Mouse (Mus musculus): Measurements from ENCODE around the gene Esyt1. TPM values are rescaled to one million over a fixed set of nuclear protein-coding genes. Genes with fewer than 3 reads are reported as not detected.

Gene Esyt1
- polyA plus RNA-seq (2012; fragmentation: generic; extraction: Trizol), result 166 TPM

DNA sequence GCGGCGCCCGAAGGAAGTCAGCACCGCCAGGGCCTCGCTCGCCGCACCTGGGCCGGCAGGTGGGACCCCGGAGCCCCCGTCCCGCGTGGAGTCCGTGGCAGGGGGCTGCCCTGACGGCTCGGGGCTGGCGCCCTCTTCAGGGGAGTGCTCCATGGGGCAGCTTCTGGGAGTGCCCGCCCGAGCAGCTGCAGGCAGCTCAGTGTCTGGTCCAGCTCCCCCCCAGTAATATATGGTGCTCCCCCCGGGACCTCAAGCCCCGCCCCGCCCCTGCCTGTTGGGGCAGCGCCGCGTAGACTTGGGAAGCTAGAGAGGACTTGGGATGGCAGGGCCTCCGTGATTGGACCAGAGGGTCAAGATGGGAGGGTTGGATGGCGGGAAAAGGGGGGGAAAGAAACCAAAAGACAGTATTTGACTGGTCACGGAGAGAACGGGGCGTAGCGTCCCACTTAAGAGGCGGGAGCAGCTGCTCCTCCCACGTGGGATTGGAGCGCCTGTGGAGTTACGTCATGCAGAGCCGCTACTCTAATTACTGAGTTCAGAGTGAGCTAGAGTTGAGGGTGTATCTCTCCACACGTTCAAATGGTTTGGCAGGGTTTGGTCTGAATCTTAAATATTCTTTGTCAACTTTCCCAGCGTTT lies at the start of gene Esyt1:
Gene Esyt1, minus strand, starts transcription at position 201 of the 638 bp plus-strand sequence.
- Histone ChIP-seq H3K4me3 (peak within 1 kb of the TSS; percentile 99), H3ac (ENCODE audit: control insufficient read depth, insufficient read length) (peak within 1 kb of the TSS; percentile 47), H3K36me3 (ENCODE audit: control insufficient read depth, insufficient read depth) (peaks cover 20% of the 10 kb centered on the region), H3K4me2 (ENCODE audit: low read depth) (peak within 1 kb of the TSS; percentile 95), H3K79me2 (ENCODE audit: control insufficient read depth, insufficient read depth) (peaks cover 25% of the 10 kb centered on the region), H3K27me3 (ENCODE audit: control insufficient read depth, insufficient read depth, insufficient read length) (no peaks in the 10 kb centered on the region)
- TF ChIP-seq TCF3 (IDR thresholded peaks at IDR 0.05; ENCODE audit: insufficient read length, low read depth), result peak; percentile 22
- TF ChIP-seq REST (IDR thresholded peaks at IDR 0.05; ENCODE audit: insufficient read depth, insufficient read length), result no peak
- no peak for TF ChIP-seq TCF12 (IDR thresholded peaks at IDR 0.05; ENCODE audit: insufficient read depth, poor library complexity, severe bottlenecking)
- TF ChIP-seq MYOG (IDR thresholded peaks at IDR 0.05; ENCODE audit: control insufficient read depth in 1 of 3, insufficient read depth in 1 of 3, insufficient read length in 2 of 3, low read depth in 2 of 3), result peak; percentile 8 to 80 (median 78)
- TF ChIP-seq E2F4 (IDR thresholded peaks at IDR 0.05; ENCODE audit: insufficient read depth), result no peak
- peak; percentile 83 for TF ChIP-seq POLR2A (IDR thresholded peaks at IDR 0.05; ENCODE audit: insufficient read length, low read depth)
- TF ChIP-seq USF1 (IDR thresholded peaks at IDR 0.05; ENCODE audit: low read depth), result peak; percentile 50
- TF ChIP-seq MYOD1 (IDR thresholded peaks at IDR 0.05; ENCODE audit: control insufficient read depth in 1 of 3, insufficient read length in 2 of 3, low read depth in 2 of 3), result peak; percentile 75 to 91 (median 91)
- TF ChIP-seq CEBPB (IDR thresholded peaks at IDR 0.05; ENCODE audit: insufficient read depth, poor library complexity, severe bottlenecking), result peak; percentile 47; the same call in 1 of the 2 replicates
- peak; percentile 23 for TF ChIP-seq MAX (IDR thresholded peaks at IDR 0.05; ENCODE audit: low read depth)
- TF ChIP-seq POLR2AphosphoS2 (IDR thresholded peaks at IDR 0.05; ENCODE audit: insufficient read length, low read depth), result peak; percentile 94
- TF ChIP-seq SRF (IDR thresholded peaks at IDR 0.05; ENCODE audit: control insufficient read depth, insufficient read length, low read depth), result no peak

DNA sequence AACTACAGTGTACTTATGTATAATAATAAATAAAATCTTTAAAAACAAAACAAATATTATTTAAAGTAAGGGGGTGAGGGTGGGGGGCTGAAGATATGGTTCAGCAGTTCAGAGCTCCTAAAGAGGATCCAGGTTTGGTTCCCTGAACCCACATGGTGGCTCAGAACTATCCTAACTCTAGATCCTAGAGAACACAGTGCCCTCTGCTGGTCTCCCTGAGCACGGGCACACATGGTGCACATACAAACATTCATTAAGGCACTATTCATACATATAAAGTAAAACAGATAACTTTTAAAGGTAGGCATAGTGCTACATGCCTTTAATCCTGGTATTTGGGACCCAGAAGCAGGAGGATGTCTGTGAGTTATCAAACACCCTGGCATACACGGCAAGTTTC lies 49.4 kb upstream of the Esyt1 start:
- no peak overlapping the region for H3ac ChIP-seq (ENCODE audit: control insufficient read depth, insufficient read length)
- no peaks in the 10 kb centered on the region for H3K27me3 ChIP-seq (ENCODE audit: control insufficient read depth, insufficient read depth, insufficient read length)
- TF ChIP-seq REST (IDR thresholded peaks at IDR 0.05; ENCODE audit: insufficient read depth, insufficient read length), result no peak
- TF ChIP-seq E2F4 (IDR thresholded peaks at IDR 0.05; ENCODE audit: insufficient read depth), result no peak
- no peak for TF ChIP-seq TCF3 (IDR thresholded peaks at IDR 0.05; ENCODE audit: insufficient read length, low read depth)
- TF ChIP-seq USF1 (IDR thresholded peaks at IDR 0.05; ENCODE audit: low read depth), result no peak
- no peak overlapping the region for H3K4me2 ChIP-seq (ENCODE audit: low read depth)
- no peak overlapping the region for H3K4me3 ChIP-seq
- no peaks in the 10 kb centered on the region for H3K79me2 ChIP-seq (ENCODE audit: control insufficient read depth, insufficient read depth)
- H3K36me3 ChIP-seq (ENCODE audit: control insufficient read depth, insufficient read depth), result peaks cover 33% of the 10 kb centered on the region

DNA sequence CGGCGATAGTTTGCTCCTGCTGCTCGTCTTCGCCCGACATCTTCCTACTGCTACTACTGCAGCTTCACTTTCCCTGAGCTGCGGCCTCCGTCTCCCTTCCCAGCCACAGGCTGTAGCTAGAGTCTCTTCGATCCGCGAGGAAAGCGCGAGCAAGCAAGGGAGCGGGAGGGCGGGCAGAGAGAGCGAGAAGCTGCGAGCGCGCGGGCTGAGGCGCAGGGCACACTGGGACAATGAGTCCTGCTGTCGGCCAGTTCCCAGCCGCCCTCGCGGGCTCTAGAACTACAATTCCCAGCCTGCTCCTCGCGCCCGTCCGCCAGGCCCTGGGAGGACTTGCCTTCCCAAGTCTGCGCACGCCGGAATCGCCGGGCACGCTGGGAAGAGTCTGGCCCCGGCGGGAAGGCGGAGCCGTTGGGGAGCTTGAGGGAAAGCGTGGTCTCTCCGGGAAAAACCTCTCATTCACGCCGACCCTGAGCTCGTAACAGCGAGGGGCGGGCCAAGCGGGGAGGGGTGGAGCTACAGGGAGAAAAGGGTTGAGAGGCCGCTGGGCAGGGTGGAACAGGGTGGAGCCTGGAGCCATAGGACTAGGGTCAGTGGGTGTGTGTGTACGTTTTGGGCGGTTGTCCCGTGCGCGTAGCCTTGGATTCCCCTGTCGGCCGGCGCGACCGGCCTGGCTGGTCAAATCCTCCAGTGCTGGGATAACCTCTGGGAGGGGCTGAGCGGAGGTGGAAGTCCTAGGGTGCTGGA lies 40.3 kb upstream of the Esyt1 start, which contains the start of gene Pa2g4:
Gene Pa2g4, minus strand, starts transcription at position 200 of the 744 bp plus-strand sequence.
- H3K36me3 ChIP-seq (ENCODE audit: control insufficient read depth, insufficient read depth), result peaks cover 23% of the 10 kb centered on the region
- peak within 1 kb of the TSS; percentile 98 for H3K4me3 ChIP-seq
- TF ChIP-seq POLR2AphosphoS2 (IDR thresholded peaks at IDR 0.05; ENCODE audit: insufficient read length, low read depth) (peak; percentile 97), MAX (IDR thresholded peaks at IDR 0.05; ENCODE audit: low read depth) (no peak), SRF (IDR thresholded peaks at IDR 0.05; ENCODE audit: control insufficient read depth, insufficient read length, low read depth) (no peak), POLR2A (IDR thresholded peaks at IDR 0.05; ENCODE audit: insufficient read length, low read depth) (peak; percentile 92), MYOG (IDR thresholded peaks at IDR 0.05; ENCODE audit: control insufficient read depth in 1 of 3, insufficient read depth in 1 of 3, insufficient read length in 2 of 3, low read depth in 2 of 3) (peak in 1 of 3 experiments; percentile 3)
- peak within 1 kb of the TSS; percentile 93 for H3K4me2 ChIP-seq (ENCODE audit: low read depth)
- H3ac ChIP-seq (ENCODE audit: control insufficient read depth, insufficient read length), result peak within 1 kb of the TSS; percentile 70
- no peaks in the 10 kb centered on the region for H3K27me3 ChIP-seq (ENCODE audit: control insufficient read depth, insufficient read depth, insufficient read length)
- peaks cover 32% of the 10 kb centered on the region for H3K79me2 ChIP-seq (ENCODE audit: control insufficient read depth, insufficient read depth)

DNA sequence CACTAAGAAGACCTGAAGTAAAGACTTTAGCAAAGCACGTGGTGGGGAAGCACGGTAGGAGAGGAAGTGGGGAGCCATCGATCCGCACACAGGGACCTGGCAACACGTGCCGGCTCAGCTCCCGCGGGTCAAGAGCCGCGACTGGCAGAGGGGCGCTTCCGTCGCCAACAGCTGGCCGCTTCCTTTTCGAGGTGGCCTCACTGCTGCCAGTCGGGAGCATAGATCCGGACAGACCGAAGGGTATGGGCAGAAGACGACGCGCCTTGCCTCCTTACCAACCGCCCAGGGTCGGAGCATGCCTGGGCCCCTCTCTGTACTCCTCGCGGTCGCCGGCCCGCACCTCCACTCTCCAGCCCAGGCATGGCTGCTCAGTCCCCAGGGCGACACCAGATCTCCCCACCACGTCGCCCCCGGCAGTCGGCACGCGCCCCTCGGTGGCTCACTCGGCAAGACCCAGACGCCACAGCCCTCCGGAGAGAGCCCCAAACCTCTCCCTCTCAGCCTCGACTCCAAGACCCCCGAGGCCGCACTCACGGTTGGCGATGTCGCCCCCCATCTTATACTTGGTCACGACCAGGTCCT lies 39.6 kb upstream of the Esyt1 start:
- Histone ChIP-seq H3K4me3 (peak overlapping the region; percentile 98), H3ac (ENCODE audit: control insufficient read depth, insufficient read length) (peak overlapping the region; percentile 70), H3K36me3 (ENCODE audit: control insufficient read depth, insufficient read depth) (peaks cover 30% of the 10 kb centered on the region), H3K79me2 (ENCODE audit: control insufficient read depth, insufficient read depth) (peaks cover 32% of the 10 kb centered on the region), H3K4me2 (ENCODE audit: low read depth) (peak overlapping the region; percentile 93), H3K27me3 (ENCODE audit: control insufficient read depth, insufficient read depth, insufficient read length) (no peaks in the 10 kb centered on the region)
- TF ChIP-seq MYOG (IDR thresholded peaks at IDR 0.05; ENCODE audit: control insufficient read depth in 1 of 3, insufficient read depth in 1 of 3, insufficient read length in 2 of 3, low read depth in 2 of 3) (peak in 1 of 3 experiments; percentile 75), USF1 (IDR thresholded peaks at IDR 0.05; ENCODE audit: low read depth) (no peak), MYOD1 (IDR thresholded peaks at IDR 0.05; ENCODE audit: control insufficient read depth in 1 of 3, insufficient read length in 2 of 3, low read depth in 2 of 3) (peak in 1 of 3 experiments; percentile 53), CEBPB (IDR thresholded peaks at IDR 0.05; ENCODE audit: insufficient read depth, poor library complexity, severe bottlenecking) (no peak)

DNA sequence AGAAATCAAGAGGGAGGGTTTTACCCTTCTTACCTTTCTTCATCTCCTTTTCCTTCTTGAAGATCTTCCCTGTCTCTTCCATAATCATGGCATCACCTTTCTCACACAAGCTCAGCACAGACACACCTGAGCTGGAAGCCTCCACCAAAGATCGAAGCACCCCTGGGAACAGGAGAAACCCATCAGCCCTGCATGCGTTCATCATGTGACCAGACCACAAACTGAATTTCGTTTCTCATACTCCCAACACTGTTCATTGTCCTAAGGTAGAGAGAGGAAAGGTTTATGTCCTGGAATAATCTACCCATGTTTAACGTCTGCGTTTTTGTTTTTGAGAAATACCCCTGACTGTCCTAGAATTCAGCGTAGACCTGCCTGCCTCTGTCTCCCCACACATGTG lies 37.9 kb upstream of the Esyt1 start:
- no peak overlapping the region for H3ac ChIP-seq (ENCODE audit: control insufficient read depth, insufficient read length)
- TF ChIP-seq USF1 (IDR thresholded peaks at IDR 0.05; ENCODE audit: low read depth) (no peak), E2F4 (IDR thresholded peaks at IDR 0.05; ENCODE audit: insufficient read depth) (no peak), SRF (IDR thresholded peaks at IDR 0.05; ENCODE audit: control insufficient read depth, insufficient read length, low read depth) (no peak), CEBPB (IDR thresholded peaks at IDR 0.05; ENCODE audit: insufficient read depth, poor library complexity, severe bottlenecking) (no peak), MYOG (IDR thresholded peaks at IDR 0.05; ENCODE audit: control insufficient read depth in 1 of 3, insufficient read depth in 1 of 3, insufficient read length in 2 of 3, low read depth in 2 of 3) (no peak), TCF12 (IDR thresholded peaks at IDR 0.05; ENCODE audit: insufficient read depth, poor library complexity, severe bottlenecking) (no peak)
- H3K4me2 ChIP-seq (ENCODE audit: low read depth), result peak overlapping the region; percentile 93
- peak overlapping the region; percentile 98 for H3K4me3 ChIP-seq
- peaks cover 32% of the 10 kb centered on the region for H3K79me2 ChIP-seq (ENCODE audit: control insufficient read depth, insufficient read depth)
- H3K36me3 ChIP-seq (ENCODE audit: control insufficient read depth, insufficient read depth), result peaks cover 45% of the 10 kb centered on the region
- H3K27me3 ChIP-seq (ENCODE audit: control insufficient read depth, insufficient read depth, insufficient read length), result no peaks in the 10 kb centered on the region
